Mouse (Mus musculus) gastrocnemius, adult 8-10 months (tissue): ENCODE results near the gene Epn2. TPM values are rescaled to one million over a fixed set of nuclear protein-coding genes. Genes with fewer than 3 reads are reported as not detected.
A peak's percentile ranks its signal among the peaks of the same experiment; 100 is the strongest.
"Not testable (repeated sequence)": the region's sequence is repeated elsewhere in the genome, so short reads cannot be mapped to it uniquely, and the experiment has no call there.

Experiments used
- DNase-seq, 2 experiments: peaks; one replicate each; pipeline ENCODE4 v3.0.0; 2022; ENCODE audit warnings: low spot score in 2 of 2
- total RNA-seq, 4 experiments: library from RNA; stranded (reverse); gene quantifications; 2 replicates each; pipeline ENCODE4 v1.2.4; 2022

Gene Epn2
- total RNA-seq, 4 experiments from 2014 or later = 18.3 to 23.2 (median 21.5) TPM

DNA sequence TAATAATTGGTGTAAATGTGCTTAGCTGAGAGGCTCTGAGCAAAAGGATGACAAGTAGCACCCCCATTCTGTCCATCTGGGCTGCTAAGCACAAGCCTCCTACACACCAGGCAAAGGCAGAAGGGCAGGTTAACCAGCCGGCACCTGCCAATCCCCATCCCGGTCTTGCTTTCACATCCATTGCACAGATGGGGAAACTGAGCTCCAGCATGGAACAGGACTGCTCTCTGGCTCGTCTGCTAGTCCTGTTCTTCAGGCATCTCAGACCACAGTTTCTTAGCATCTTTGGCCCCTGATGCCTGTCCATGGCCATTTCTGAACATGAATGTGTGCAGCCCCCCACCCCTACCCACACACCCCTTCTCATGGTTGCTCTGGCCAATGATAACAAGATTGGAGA lies 12.6 kb upstream of the Epn2 start:
- no peak for DNase-seq

DNA sequence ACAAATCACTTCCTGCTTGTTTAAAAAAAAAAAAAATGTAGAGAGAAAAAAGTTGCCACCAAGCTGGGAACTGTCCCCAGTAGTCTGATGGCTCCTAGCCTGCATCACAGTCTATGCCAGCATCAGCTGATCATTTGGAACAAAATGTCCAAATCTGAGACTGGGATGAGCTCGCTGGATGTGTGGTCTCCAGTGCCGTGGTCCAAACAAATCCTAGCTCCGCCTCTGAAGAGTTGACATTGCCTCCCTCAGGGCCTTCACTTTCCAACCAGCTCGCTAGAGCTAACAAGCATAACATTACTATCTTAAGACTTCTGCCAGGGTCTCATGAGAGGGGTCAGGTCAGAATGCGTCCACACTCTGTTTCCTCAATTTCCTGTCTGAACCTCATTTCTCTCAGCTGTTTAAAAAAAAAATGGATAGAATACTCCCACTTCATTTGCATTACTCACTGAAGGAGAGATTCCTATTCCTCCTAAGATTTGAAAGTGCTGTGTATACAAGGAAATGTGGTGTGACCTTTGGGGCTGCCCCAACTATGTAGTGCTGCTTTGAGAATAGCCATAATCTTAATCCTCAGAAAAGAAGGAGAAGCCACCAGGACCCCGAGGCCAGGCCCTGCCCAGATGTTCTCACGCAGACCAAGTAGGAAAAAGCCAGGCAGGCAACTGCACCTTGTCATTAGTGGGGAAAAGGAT lies 11.2 kb upstream of the Epn2 start:
- DNase-seq = peak; percentile 24 to 33

DNA sequence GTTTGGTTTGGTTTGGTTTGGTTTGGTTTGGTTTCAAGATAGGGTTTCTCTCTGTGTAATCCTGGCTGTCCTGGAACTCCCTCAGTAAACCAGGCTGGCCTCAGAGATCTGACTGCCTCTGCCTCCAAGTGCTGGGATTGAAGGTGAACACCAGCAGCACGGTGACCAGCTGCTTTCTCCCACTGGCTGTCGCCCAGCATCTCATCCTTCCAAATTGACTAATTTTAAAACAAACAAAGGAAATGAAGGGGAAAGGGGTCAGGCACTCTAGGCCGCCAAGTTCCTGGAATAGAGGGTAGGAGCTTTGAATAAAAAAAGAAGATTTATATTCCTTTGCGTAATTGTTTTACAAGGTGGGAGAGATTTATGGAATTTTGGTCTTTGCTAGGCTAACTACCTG lies 5.9 kb upstream of the Epn2 start:
- no peak for DNase-seq

DNA sequence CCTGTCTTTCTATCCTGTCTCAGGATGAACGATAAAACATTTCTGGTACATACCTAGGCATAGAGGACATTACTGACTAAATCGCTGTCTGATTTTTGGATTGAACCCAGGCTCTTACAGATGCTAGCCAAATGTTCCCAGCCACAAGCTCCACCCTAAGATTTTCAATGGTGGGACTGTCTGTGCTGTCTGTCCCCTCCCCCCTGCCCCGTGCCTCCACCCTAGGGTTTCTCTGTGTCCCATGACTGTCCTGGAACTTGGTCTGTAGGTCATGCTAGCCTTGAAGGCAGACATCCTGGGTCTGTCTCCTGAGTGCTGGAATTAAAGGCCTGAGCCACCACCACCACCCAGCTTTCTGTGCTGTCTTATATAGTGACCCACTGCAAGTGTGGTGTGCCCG lies 5.3 kb upstream of the Epn2 start:
- no peak for DNase-seq

DNA sequence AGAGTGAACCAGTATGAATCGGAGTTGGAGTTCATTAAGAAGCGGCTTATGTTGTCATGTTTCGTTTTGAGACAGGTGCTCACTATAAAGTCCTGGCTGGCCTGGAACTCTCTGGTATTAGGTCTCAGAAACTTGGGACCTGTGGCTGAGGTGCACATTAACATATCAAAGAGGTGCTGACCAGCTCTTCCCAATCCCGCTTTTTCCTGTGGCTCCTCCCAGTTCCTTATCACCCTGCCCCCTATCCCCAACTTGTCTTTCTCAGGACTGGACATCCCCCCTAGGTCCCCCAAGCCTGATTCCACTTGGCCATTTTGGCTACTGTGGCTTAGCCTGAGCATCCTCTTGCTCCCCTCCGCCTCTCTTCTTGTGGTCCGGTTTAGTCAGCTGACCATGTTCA lies 4.6 kb upstream of the Epn2 start:
- DNase-seq = no peak

DNA sequence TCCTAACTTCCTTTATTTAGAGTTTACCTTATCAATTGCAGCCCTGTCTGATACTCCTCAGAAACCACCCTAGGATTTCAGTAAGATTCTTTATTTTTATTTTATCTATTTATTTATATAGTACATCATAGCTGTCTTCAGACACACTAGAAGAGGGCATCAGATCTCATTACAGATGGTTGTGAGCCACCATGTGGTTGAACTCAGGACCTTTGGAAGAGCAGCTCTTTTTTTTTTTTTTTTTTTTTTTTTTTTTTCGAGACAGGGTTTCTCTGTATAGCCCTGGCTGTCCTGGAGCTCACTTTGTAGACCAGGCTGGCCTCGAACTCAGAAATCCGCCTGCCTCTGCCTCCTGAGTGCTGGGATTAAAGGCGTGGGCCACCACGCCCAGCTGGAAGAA lies 3.3 kb upstream of the Epn2 start:
- not testable (repeated sequence) for DNase-seq

DNA sequence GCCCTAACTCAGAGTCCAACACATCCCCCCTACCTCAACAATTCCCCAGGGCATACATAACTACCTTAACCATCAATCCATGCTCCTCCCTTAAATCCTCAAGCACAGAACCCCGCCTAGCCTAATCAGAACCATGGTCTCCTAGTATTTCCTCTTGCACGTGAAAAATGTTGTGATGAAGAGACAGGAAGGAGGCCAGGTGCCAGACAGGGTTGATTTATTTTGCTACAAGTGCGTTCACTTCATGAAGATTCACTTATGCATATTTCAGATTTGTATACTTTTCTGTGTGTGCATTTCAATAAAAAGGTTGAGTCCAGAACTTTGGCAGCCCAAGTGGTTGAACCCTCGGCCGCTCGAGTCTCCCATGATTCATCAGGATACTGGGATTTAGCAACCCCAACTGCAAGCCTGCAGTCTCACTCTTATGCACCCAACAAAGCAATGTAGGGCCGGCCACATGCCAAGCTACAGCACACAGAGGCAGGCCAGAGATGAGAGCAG lies 443 bp upstream of the Epn2 start:
- no peak for DNase-seq

DNA sequence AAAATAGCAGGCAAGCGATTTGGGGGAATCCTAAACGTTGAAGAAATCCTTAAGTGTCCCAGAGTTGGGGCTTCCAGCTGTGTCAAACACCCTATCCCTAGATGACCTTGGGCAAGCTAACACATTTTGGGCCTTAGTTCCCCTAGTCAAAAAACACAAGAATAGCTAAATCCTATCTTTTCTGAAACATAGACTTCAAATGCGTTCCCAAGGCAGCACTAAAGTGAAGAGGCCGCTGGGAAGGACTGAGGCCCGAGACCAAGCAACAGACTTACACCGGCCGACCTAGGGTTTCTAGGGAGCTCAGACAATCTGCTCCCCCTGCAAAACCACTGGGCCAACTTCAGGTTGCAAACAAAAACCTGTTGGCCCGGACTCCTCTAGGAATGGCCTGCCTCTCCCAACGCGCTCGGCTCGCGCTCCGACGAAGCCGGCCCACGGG lies 925 bp downstream of the Epn2 start:
- no peak for DNase-seq

DNA sequence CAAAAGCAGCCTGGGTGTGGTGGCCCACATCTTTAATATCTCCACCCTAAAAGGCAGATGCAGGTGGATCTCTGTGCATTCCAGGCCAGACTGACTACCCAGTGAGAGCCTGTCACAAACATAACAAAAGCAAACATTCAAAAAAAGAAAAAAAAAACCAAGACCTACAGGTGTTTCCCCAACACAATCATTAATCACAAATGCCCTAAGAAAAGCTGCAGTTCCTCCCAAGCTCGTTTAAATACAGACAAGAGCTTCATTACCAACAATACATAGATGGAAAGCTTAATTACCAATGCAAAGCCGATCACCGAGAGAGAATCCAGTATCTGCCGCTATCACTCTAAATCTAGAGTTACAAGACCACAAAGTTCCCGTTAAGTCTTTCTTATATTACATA lies 1.5 kb downstream of the Epn2 start:
- DNase-seq = no peak

DNA sequence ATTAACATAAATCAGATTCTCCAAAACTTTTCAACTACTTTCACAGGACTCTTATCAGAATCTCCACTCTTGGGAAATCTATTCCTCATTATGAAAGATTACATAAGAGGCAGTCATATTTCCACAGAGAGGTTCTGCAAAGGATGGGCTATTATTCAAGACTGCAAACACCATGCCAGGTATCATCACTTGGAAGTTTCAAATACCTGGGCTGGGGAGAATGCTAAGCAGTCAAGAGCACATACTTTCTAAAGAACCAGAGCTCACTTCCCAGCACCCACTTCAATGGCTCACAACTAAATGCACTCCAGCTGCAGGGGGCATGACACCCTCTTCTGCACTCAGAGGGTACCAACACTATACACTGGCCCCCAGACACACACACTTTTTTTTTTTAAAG lies 2.1 kb downstream of the Epn2 start:
- no peak for DNase-seq

DNA sequence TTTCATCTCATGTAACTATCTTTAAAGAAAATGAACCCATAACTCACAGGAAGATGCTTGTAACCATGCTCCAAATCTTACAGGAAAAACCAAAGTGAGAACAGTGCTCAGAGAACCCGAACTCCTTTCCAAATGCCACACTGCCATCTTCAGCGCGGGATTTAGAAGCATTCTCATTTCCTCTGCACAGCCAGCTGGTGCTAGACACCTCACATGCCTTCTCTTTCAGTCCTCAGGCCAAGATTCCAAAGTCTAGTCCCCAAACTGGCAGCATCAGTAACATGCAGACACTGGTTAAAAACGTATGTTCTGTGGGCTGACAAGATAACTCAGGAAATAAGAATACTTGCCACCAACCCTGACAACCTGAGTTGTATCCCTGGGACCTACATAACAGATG lies 6.2 kb downstream of the Epn2 start:
- DNase-seq = no peak

DNA sequence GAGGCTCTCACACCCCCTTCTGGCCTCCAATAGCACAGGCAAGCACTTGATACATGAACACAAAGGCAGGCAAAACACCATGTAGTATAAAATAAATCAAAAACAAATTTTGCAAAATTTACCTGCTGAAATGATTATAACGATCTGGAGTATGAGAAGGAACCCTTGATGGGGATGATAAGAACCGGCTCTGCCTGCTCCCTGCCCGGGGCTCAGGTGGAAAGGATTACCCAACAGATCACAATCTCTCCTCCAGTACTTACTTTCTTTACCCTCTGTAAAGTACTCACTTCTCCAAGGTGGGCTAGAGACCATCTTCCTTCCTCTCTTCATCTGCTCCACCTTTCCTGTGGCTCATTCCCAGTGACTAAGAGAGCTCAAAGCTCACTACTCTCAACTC lies 8.3 kb downstream of the Epn2 start:
- no peak for DNase-seq

DNA sequence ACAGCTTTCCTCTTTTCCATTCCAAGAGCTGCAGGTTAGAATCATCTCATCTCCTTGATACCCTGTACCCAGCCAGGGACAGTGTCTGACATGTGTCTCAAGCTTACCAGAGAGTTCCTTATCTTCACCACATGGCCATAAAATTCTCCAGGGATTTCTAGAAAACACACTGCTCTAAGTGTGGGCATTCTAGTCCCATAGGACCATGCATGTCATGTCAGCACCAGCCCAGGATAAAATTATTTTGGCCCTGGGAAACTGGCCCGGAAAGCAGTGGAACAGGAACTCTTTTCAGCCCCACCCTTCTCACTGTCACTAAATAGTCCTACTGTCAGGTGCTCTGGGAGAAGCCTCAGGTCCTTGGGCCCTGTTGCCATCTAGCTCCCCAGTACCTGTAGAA lies 9.8 kb downstream of the Epn2 start:
- no peak for DNase-seq

DNA sequence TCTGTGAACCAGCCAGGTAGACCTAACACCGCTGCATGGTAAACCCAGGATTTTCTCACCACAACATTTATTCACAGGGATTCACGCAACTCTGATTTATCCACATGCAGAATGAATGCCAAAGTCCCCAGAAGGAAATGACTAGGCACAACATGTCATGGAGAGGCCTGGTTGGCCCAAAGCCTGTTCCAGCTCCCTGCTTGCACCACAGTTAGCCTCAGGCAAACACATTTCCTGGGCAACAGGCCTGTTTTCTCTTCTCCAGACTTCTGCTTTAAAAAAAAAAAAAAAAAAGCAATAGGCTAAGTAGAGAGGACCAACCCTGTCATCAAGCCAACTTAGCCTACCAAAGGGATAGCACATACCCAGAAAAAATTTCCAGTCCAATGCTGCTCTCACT lies 14.9 kb downstream of the Epn2 start:
- peak; percentile 52 to 73 for DNase-seq

DNA sequence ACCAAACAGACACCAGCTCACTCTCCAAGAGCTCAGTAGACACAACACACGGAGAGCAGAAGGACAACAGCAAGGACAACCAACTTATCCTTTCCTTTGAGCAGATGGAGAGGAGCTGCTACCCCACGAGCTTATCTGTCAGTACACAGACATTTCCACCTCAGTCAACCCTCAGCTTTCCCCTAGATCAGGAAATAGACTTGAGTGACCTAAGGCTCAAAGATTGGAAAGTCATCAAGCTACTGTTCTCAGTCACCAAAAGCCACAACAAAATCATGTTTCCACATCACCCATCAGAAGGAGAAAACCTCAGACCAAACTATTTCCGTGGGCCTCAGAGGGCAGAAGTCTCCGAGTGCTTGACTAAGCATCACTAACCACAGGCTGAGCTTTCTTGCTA lies 15.5 kb downstream of the Epn2 start:
- DNase-seq = no peak

DNA sequence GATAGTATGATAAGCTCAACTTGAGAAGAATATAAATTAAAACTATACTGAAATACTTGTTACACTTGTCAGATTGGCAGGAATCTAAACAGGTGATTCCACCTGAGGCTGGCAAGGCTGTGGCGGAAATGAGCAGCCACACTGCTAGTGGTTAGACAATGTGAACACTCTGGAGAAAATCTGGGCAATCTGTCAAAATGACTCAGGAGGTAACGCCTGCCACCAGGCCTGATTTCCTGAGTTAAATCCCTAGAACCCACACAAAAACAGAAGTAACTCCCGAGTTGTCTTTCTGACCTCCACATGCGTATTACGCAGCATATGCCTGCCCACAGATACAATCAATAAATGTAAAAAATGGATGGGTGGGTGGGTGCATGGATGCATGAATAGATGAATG lies 17.1 kb downstream of the Epn2 start:
- no peak for DNase-seq

DNA sequence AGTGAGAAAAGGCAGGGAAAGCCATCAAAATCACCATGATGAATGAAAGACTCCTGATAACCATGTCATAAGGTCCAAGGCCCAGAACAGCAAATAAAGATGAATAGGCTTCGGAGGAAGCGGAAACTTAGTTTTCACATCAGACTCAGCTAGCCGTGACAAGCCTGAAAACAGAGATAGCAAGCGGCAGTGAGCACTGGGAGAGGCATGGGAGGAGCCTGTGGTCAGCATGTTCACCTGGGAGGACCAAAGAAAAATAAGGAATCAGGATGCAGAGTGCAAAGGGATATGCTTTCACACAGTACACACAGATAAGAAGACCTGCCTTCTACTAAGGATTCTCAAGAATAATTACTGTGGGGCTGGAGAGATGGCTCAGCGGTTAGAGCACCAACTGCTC lies 19.9 kb downstream of the Epn2 start:
- no peak for DNase-seq

DNA sequence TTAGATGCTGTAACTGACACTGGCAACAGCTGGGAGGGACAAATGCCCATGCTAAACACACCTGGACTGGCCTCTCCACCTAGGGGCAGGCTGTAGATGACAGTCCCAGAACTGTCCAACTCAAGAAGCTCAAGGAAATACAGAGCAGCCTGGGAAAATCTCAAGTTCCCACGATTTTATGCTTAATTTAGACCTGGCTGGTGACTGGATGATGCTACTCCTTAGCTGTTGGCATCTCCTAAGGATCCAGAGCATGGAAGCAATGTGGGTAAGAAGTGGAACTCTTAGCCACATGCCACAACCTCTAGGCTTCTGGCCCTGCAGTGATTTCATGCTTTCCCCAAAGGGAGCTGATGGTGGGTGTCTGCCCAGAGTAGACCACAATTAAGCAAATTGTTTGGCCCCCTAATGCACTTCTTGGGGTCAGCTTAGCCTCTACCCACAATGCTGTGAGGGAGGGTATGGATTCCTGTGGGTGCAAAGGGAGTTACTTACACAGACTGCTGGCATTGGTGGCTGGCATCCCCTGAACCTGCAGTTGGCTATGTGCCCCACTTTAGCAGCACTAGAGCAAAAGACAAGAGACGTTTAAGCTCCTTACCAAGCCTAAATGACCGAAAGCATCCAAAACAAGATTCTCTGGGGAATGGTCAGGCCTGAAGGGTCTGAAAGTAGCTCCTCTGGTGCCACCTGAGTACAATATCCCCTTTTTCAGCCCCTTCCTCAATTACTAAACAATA lies 26.3 kb downstream of the Epn2 start:
- DNase-seq = no peak

DNA sequence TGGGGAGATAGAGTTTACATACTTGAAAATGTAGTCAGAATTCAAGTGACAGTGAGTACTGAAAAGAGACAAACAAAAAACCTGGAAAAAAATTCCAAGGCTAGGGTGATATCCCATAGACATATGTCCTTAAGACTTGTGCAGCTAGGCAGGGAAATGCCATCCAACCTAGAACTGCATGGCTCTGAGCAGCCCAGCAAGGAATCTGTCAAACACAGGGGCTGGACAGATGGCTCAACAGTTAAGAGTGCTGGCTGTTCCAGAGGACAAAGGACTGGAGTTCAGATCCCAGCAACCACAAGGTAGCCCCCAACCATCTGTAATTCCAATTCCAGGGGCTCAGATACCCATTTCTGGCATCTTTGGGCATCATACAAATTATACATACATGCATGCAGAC lies 28.9 kb downstream of the Epn2 start:
- no peak for DNase-seq

DNA sequence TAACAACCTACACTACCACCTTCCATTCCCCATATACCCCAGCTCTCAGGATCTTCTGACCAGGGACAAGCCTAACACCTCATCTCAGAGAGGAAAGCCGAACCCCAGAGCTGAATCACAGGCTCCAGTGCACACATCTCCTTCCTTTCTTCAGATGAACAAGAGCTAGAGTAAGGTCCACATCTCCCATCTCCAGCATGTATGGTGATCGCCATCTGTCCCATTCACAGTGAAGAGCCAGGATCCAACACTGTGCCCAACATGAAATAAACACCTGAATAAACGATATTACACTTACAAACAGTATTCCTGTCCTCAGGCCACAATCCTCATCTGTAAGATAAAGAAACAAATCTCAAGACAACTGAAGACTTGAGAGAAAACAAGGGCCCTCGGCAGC lies 31.8 kb downstream of the Epn2 start:
- DNase-seq = no peak

DNA sequence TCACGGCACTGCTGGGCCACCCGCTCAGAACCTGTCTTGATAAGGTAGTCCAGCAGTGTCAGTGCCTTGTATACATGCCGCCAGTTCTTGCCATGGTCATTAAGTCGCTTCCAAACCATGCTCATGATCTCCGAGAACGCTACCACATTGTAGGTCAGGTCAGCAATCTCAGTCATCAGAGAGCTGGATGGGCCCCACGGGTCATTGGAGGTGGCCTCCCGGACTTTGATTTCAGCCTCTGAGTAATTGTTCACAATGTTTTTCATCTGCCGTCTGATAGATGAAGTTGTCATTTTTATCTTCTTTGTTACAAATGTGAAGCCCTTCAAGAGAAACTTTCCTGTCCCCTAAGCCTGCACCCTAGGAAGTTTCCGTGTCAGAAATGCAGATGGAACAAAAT lies 33.0 kb downstream of the Epn2 start:
- no peak for DNase-seq

DNA sequence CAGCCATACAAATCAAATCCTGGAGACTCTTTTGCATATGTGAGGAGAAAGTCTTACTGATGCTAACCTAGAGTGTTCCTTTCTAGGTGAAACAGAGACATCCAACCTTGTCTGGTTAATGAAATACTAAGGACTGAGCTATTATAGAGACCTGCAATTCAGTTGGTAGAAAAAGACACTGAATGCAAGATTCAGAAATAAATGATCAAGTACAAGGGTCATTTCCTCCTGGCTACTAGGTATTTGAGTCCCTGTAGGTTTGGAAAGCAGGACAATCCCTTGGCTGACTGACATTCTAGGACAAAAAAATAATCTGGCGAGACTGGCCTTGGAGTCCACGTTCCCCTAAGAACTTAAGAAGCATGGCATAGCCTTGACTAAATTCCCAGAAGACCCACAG lies 33.9 kb downstream of the Epn2 start:
- no peak for DNase-seq

DNA sequence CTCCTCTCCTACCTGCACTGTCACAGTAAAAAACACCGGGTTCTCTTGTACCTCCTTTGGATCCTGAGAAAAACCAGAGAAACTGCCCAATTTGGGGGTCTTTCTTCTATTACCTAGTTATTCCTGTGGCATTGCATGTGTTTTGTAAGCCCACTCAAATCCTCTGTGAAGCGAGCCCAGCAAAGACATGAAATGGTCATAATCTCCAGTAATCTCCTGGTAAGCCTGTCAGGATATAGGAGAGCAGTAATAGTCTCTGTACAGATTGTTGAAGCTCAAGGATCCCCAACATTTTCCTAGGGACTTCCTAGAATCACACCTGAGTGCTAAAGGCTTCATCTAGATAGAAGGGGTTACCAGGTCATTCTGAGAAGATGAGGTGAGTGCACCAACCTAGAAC lies 38.4 kb downstream of the Epn2 start:
- no peak for DNase-seq
